Mouse (Mus musculus) olfactory bulb, adult 2 months (tissue): ENCODE results near the gene Shtn1.

Experiments
- CTCF ChIP-seq: fragments of 200-500 bp; IDR thresholded peaks from 2 replicates; pipeline ENCODE4 v1.5.1; 2012; ENCODE audit warnings: low read depth, mild to moderate bottlenecking, low read length, moderate library complexity; ENCODE audit not compliant: insufficient read depth
- POLR2A ChIP-seq: fragments of 200-500 bp; IDR thresholded peaks from 2 replicates; pipeline ENCODE4 v1.6.1; 2012; ENCODE audit warnings: mild to moderate bottlenecking, low read depth, low read length, moderate library complexity; ENCODE audit not compliant: insufficient read depth

DNA sequence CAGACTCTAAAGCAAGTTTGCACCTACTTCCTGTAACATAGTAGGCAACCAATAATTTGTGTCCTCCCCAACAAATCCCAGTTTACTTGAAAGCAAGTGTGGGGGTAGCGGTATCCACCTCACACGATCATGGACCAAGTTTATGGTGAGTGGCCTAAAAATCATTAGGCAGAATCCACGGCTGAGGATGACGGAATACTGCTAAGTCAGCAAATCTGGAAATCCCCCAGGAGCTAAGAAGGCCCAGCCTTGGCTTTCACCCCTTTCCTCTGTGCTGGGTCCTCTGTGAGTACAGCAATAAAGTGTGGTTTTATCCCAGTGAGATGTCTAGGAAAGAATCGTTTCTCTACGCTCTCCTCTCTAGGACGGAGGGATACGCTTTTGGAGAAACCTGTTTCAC lies 121.1 kb downstream of the Shtn1 start:
- TF ChIP-seq CTCF (no peak), POLR2A (no peak)
